Mouse (Mus musculus): ENCODE data around the gene Slc24a1.
"Not testable (repeated sequence)": the region's sequence is repeated elsewhere in the genome, so short reads cannot be mapped to it uniquely, and the experiment has no call there.

The Slc24a1 gene

GRCm38 (mm10) chr9:64951161-64951657 lies at the start of gene Slc24a1:
Gene Slc24a1 (minus strand): TSS chr9:64951607.
- DNase-seq, result no peak

- not testable (repeated sequence) for DNase-seq
These were observed 44.1 kb upstream of the Slc24a1 start for GRCm38 (mm10) chr9:64995464-64995863.

- no peak for DNase-seq
These were observed 38.9 kb upstream of the Slc24a1 start for GRCm38 (mm10) chr9:64990291-64990690.

- no peak for DNase-seq
These were observed 37.0 kb upstream of the Slc24a1 start for GRCm38 (mm10) chr9:64988443-64988842.

- no peak for DNase-seq
These were observed 36.2 kb upstream of the Slc24a1 start for GRCm38 (mm10) chr9:64987651-64988050.

- DNase-seq, result no peak
These were observed 34.4 kb upstream of the Slc24a1 start for GRCm38 (mm10) chr9:64985807-64986206.

- no peak for DNase-seq
These were observed 33.8 kb upstream of the Slc24a1 start for GRCm38 (mm10) chr9:64985037-64985794.

- no peak for DNase-seq
These were observed 30.5 kb upstream of the Slc24a1 start for GRCm38 (mm10) chr9:64981904-64982303.

GRCm38 (mm10) chr9:64980548-64980947 lies 29.1 kb upstream of the Slc24a1 start:
- no peak for DNase-seq

- no peak for DNase-seq
These were observed 9.5 kb upstream of the Slc24a1 start for GRCm38 (mm10) chr9:64960978-64961320.

- DNase-seq, result peak; percentile 97
These were observed 8.9 kb upstream of the Slc24a1 start, which contains the start of gene Ints14 for GRCm38 (mm10) chr9:64960117-64960977. Gene Ints14 (plus strand): TSS chr9:64960905.

- no peak for DNase-seq
These were observed 5.9 kb upstream of the Slc24a1 start for GRCm38 (mm10) chr9:64957276-64957675.

- peak; percentile 37 for DNase-seq
These were observed 4.9 kb upstream of the Slc24a1 start for GRCm38 (mm10) chr9:64956337-64956736.

GRCm38 (mm10) chr9:64953190-64953589 lies 1.8 kb upstream of the Slc24a1 start:
- no peak for DNase-seq

GRCm38 (mm10) chr9:64952055-64952454 lies 648 bp upstream of the Slc24a1 start:
- DNase-seq, result no peak

GRCm38 (mm10) chr9:64947483-64948095 lies 3.8 kb downstream of the Slc24a1 start:
- no peak for DNase-seq

- DNase-seq, result no peak
These were observed 7.4 kb downstream of the Slc24a1 start for GRCm38 (mm10) chr9:64943997-64944396.

- DNase-seq, result no peak
These were observed 9.8 kb downstream of the Slc24a1 start for GRCm38 (mm10) chr9:64941650-64942049.

- DNase-seq, result no peak
These were observed 10.6 kb downstream of the Slc24a1 start for GRCm38 (mm10) chr9:64940731-64941346.

- no peak for DNase-seq
These were observed 11.6 kb downstream of the Slc24a1 start for GRCm38 (mm10) chr9:64939790-64940189.

GRCm38 (mm10) chr9:64939281-64939680 lies 12.1 kb downstream of the Slc24a1 start:
- no peak for DNase-seq

GRCm38 (mm10) chr9:64938535-64938934 lies 12.9 kb downstream of the Slc24a1 start:
- DNase-seq, result no peak

- no peak for DNase-seq
These were observed 13.9 kb downstream of the Slc24a1 start for GRCm38 (mm10) chr9:64937491-64937890.

Data from embryo, embryonic 11 days (tissue).